In genomic region chr11:100791457-100792049, GRCm38 (mm10) we compare ENCODE assay signal across 13 mouse cellular contexts. TPM values are rescaled to one million over a fixed set of nuclear protein-coding genes. Genes with fewer than 3 reads are reported as not detected.
DNase-seq lines count a peak whose midpoint lies in the region; ATAC-seq and TF ChIP-seq lines count a peak whose summit lies in the region.
"Had no signal": no experiment of that assay in that cellular context is flagged by ENCODE, and none has a peak within 500 bp of the region (broad histone marks: within the 10 kb centered on the region; RNA-seq: fewer than 3 reads in every experiment).

No protein-coding gene starts in this region.

- H3K4me3 ChIP-seq in embryonic facial prominence, embryonic 13.5 days = no peak overlapping the region
- no peak overlapping the region for H3K4me3 ChIP-seq in embryonic facial prominence, embryonic 10.5 days
- H3K4me3 ChIP-seq in lung, embryonic 16.5 days (ENCODE audit: low read length) = no peak overlapping the region
- H3K4me3 ChIP-seq in lung, adult 2 months (replicated peaks; ENCODE audit: extremely low read depth, low read depth, low read length) = no peak overlapping the region
- no peak overlapping the region for H3K4me3 ChIP-seq in heart, postnatal 0 days (ENCODE audit: low read depth, low read length)
- no peak overlapping the region for H3K4me3 ChIP-seq in stomach, postnatal 0 days (ENCODE audit: low read depth, low read length)
- no peak overlapping the region for H3K4me3 ChIP-seq in forebrain, postnatal 0 days (ENCODE audit: low read depth, low read length)
- H3K4me3 ChIP-seq in hindbrain, embryonic 13.5 days = no peak overlapping the region
- H3K4me3 ChIP-seq: liver, embryonic 13.5 days; midbrain, embryonic 13.5 days had no signal

- H3K27ac ChIP-seq in embryonic facial prominence, embryonic 13.5 days = peak overlapping the region; percentile 24; the same call in 1 of the 2 replicates
- H3K27ac ChIP-seq in embryonic facial prominence, embryonic 10.5 days (replicated peaks) = no peak overlapping the region
- no peak overlapping the region for H3K27ac ChIP-seq in lung, embryonic 16.5 days (ENCODE audit: low read length)
- H3K27ac ChIP-seq in heart, postnatal 0 days (ENCODE audit: low read depth) = peak overlapping the region; percentile 69
- no peak overlapping the region for H3K27ac ChIP-seq in stomach, postnatal 0 days (replicated peaks)
- no peak overlapping the region for H3K27ac ChIP-seq in forebrain, postnatal 0 days (ENCODE audit: low read depth, low read length)
- H3K27ac ChIP-seq in hindbrain, embryonic 13.5 days = no peak overlapping the region
- H3K27ac ChIP-seq: liver, embryonic 13.5 days; midbrain, embryonic 13.5 days had no signal

- TF ChIP-seq EP300 in heart, postnatal 0 days (IDR thresholded peaks at IDR 0.05; ENCODE audit: low read depth) = no peak
- no peak for TF ChIP-seq EP300 in stomach, postnatal 0 days (optimal IDR thresholded peaks at IDR 0.05)

- no peak for DNase-seq in embryonic facial prominence, embryonic 10.5 days (ENCODE audit: low spot score)
- no peak for DNase-seq in lung, adult 2 months
- DNase-seq in heart, postnatal 0 days (ENCODE audit: low spot score) = peak; percentile 36
- DNase-seq in stomach, postnatal 0 days (ENCODE audit: low spot score) = no peak
- DNase-seq in forebrain, postnatal 0 days = no peak
- DNase-seq: B cell, adult 2 months; liver, embryonic 13.5 days had no signal

- TF ChIP-seq POLR2A in lung, adult 2 months (IDR thresholded peaks at IDR 0.05; ENCODE audit: borderline replicate concordance, extremely low read depth, low read depth, low read length) = no peak

- TF ChIP-seq CTCF in lung, adult 2 months (IDR thresholded peaks at IDR 0.05; ENCODE audit: insufficient read depth, low read length) = no peak
- no peak for TF ChIP-seq CTCF in heart, postnatal 0 days (IDR thresholded peaks at IDR 0.05; ENCODE audit: low read depth)
- TF ChIP-seq CTCF in stomach, postnatal 0 days (IDR thresholded peaks at IDR 0.05; ENCODE audit: low read depth) = no peak
- TF ChIP-seq CTCF in forebrain, postnatal 0 days (IDR thresholded peaks at IDR 0.05; ENCODE audit: low read depth) = no peak

- H3K36me3 ChIP-seq in embryonic facial prominence, embryonic 13.5 days = peaks cover 22% of the 10 kb centered on the region
- H3K36me3 ChIP-seq in embryonic facial prominence, embryonic 10.5 days (replicated peaks) = peaks cover 18% of the 10 kb centered on the region; the same call in 1 of the 2 replicates
- peaks cover 20% of the 10 kb centered on the region for H3K36me3 ChIP-seq in lung, embryonic 16.5 days (ENCODE audit: control insufficient read depth, insufficient read depth, low read length)
- peaks cover 55% of the 10 kb centered on the region for H3K36me3 ChIP-seq in heart, postnatal 0 days (replicated peaks; ENCODE audit: control insufficient read depth, insufficient read depth, low read length)
- peaks cover 9% of the 10 kb centered on the region for H3K36me3 ChIP-seq in stomach, postnatal 0 days (ENCODE audit: control insufficient read depth, insufficient read depth, low read length)
- peaks cover 15% of the 10 kb centered on the region; the same call in 1 of the 2 replicates for H3K36me3 ChIP-seq in forebrain, postnatal 0 days (ENCODE audit: insufficient read depth)
- H3K36me3 ChIP-seq in hindbrain, embryonic 13.5 days = peaks cover 56% of the 10 kb centered on the region

- H3K27me3 ChIP-seq in embryonic facial prominence, embryonic 13.5 days = no peaks in the 10 kb centered on the region
- H3K27me3 ChIP-seq in embryonic facial prominence, embryonic 10.5 days (replicated peaks; ENCODE audit: low read depth, poor library complexity, severe bottlenecking) = no peaks in the 10 kb centered on the region
- H3K27me3 ChIP-seq in lung, embryonic 16.5 days (ENCODE audit: control insufficient read depth, insufficient read depth, low read depth, low read length) = no peaks in the 10 kb centered on the region
- no peaks in the 10 kb centered on the region for H3K27me3 ChIP-seq in heart, postnatal 0 days (ENCODE audit: control insufficient read depth, insufficient read depth, low read length)
- H3K27me3 ChIP-seq in stomach, postnatal 0 days (ENCODE audit: control insufficient read depth, insufficient read depth, low read length) = no peaks in the 10 kb centered on the region
- H3K27me3 ChIP-seq in forebrain, postnatal 0 days (ENCODE audit: insufficient read depth, low read length) = no peaks in the 10 kb centered on the region
- H3K27me3 ChIP-seq in hindbrain, embryonic 13.5 days = no peaks in the 10 kb centered on the region
- H3K27me3 ChIP-seq: liver, embryonic 13.5 days; midbrain, embryonic 13.5 days had no signal

- H3K9ac ChIP-seq in embryonic facial prominence, embryonic 13.5 days = no peak overlapping the region
- no peak overlapping the region for H3K9ac ChIP-seq in lung, embryonic 16.5 days (ENCODE audit: low read length)
- no peak overlapping the region for H3K9ac ChIP-seq in heart, postnatal 0 days (replicated peaks; ENCODE audit: low read depth, low read length)
- no peak overlapping the region for H3K9ac ChIP-seq in stomach, postnatal 0 days (ENCODE audit: low read length)
- H3K9ac ChIP-seq in forebrain, postnatal 0 days = no peak overlapping the region
- H3K9ac ChIP-seq in hindbrain, embryonic 13.5 days = no peak overlapping the region
- H3K9ac ChIP-seq: liver, embryonic 13.5 days; midbrain, embryonic 13.5 days had no signal

- H3K4me1 ChIP-seq in embryonic facial prominence, embryonic 13.5 days = peaks cover 22% of the 10 kb centered on the region
- H3K4me1 ChIP-seq in embryonic facial prominence, embryonic 10.5 days = peaks cover 26% of the 10 kb centered on the region
- H3K4me1 ChIP-seq in lung, embryonic 16.5 days (replicated peaks; ENCODE audit: control insufficient read depth, insufficient read depth, low read length) = no peaks in the 10 kb centered on the region
- H3K4me1 ChIP-seq in lung, adult 2 months (ENCODE audit: control insufficient read depth, insufficient read depth, low read length) = peaks cover 3% of the 10 kb centered on the region; the same call in 1 of the 2 replicates
- no peaks in the 10 kb centered on the region for H3K4me1 ChIP-seq in heart, postnatal 0 days (ENCODE audit: control insufficient read depth, insufficient read depth)
- H3K4me1 ChIP-seq in stomach, postnatal 0 days (replicated peaks; ENCODE audit: control insufficient read depth, insufficient read depth) = no peaks in the 10 kb centered on the region
- no peaks in the 10 kb centered on the region for H3K4me1 ChIP-seq in forebrain, postnatal 0 days (ENCODE audit: insufficient read depth)
- H3K4me1 ChIP-seq in hindbrain, embryonic 13.5 days (replicated peaks) = no peaks in the 10 kb centered on the region
- H3K4me1 ChIP-seq: liver, embryonic 13.5 days; midbrain, embryonic 13.5 days had no signal

- H3K4me2 ChIP-seq in embryonic facial prominence, embryonic 13.5 days = no peak overlapping the region
- H3K4me2 ChIP-seq in lung, embryonic 16.5 days (ENCODE audit: low read depth, low read length) = no peak overlapping the region
- H3K4me2 ChIP-seq in heart, postnatal 0 days (ENCODE audit: low read depth, low read length) = no peak overlapping the region
- H3K4me2 ChIP-seq in stomach, postnatal 0 days (replicated peaks; ENCODE audit: low read depth) = no peak overlapping the region
- H3K4me2 ChIP-seq in forebrain, postnatal 0 days (ENCODE audit: low read depth) = no peak overlapping the region
- no peak overlapping the region for H3K4me2 ChIP-seq in hindbrain, embryonic 13.5 days
- H3K4me2 ChIP-seq: liver, embryonic 13.5 days; midbrain, embryonic 13.5 days had no signal

- 0 out of 2 replicates have a peak, but pooled peaks have one; percentile 32 for ATAC-seq in embryonic facial prominence, embryonic 13.5 days (ENCODE audit: insufficient number of reproducible peaks, insufficient read depth, low FRiP score, low TSS enrichment, low read depth)
- 0 out of 2 replicates have a peak, but pooled peaks have one; percentile 38 for ATAC-seq in lung, embryonic 16.5 days (ENCODE audit: low read depth)
- peak; percentile 59 for ATAC-seq in heart, postnatal 0 days (ENCODE audit: insufficient read depth, low read depth)
- ATAC-seq in stomach, postnatal 0 days (ENCODE audit: low FRiP score, low TSS enrichment) = 0 out of 2 replicates have a peak, but pooled peaks have one; percentile 32
- no peak for ATAC-seq in forebrain, postnatal 0 days
- no peak for ATAC-seq in hindbrain, embryonic 13.5 days (ENCODE audit: low FRiP score)
- ATAC-seq: midbrain, embryonic 13.5 days had no signal

- no peaks in the 10 kb centered on the region for H3K9me3 ChIP-seq in embryonic facial prominence, embryonic 13.5 days
- no peaks in the 10 kb centered on the region for H3K9me3 ChIP-seq in embryonic facial prominence, embryonic 10.5 days
- no peaks in the 10 kb centered on the region for H3K9me3 ChIP-seq in lung, embryonic 16.5 days (ENCODE audit: control insufficient read depth, low read length)
- H3K9me3 ChIP-seq in heart, postnatal 0 days (replicated peaks; ENCODE audit: control insufficient read depth, low read length) = no peaks in the 10 kb centered on the region
- no peaks in the 10 kb centered on the region for H3K9me3 ChIP-seq in stomach, postnatal 0 days (ENCODE audit: control insufficient read depth, low read length)
- no peaks in the 10 kb centered on the region for H3K9me3 ChIP-seq in forebrain, postnatal 0 days (ENCODE audit: low read length)
- no peaks in the 10 kb centered on the region for H3K9me3 ChIP-seq in hindbrain, embryonic 13.5 days
- H3K9me3 ChIP-seq: liver, embryonic 13.5 days; midbrain, embryonic 13.5 days had no signal

- WGBS in embryonic facial prominence, embryonic 13.5 days = 70% methylated on average over 2 of the region's 2 CpGs
- 92% methylated on average over 2 of the region's 2 CpGs for WGBS in embryonic facial prominence, embryonic 10.5 days
- WGBS in lung, embryonic 16.5 days = 93% methylated on average over 2 of the region's 2 CpGs
- 39% methylated on average over 2 of the region's 2 CpGs for WGBS in lung, adult 2 months
- WGBS in heart, postnatal 0 days = 71% methylated on average over 2 of the region's 2 CpGs
- 70% methylated on average over 2 of the region's 2 CpGs for WGBS in stomach, postnatal 0 days
- 74% methylated on average over 2 of the region's 2 CpGs for WGBS in forebrain, postnatal 0 days
- WGBS in hindbrain, embryonic 13.5 days = 89% methylated on average over 2 of the region's 2 CpGs

RNA-seq across cellular contexts. Expression of gene Ghdc, which starts 20.8 kb away (rescaled TPM):
- polyA plus RNA-seq in embryonic facial prominence, embryonic 13.5 days (2015; fragmentation: Nextera tagmentation; extraction: Ambion mirVana) = 6.3 and 7.0 TPM in 2 replicates
- 3.3 and 3.7 TPM in 2 replicates for polyA plus RNA-seq in embryonic facial prominence, embryonic 10.5 days (2016; fragmentation: Nextera tagmentation; extraction: Ambion mirVana)
- polyA plus RNA-seq in lung, embryonic 16.5 days (2015; fragmentation: Nextera tagmentation; extraction: Ambion mirVana) = 6.2 and 6.8 TPM in 2 replicates
- polyA plus RNA-seq in lung, adult 2 months (2012; rRNA removed) = 14.4 and 18.2 TPM in 2 replicates
- 8.2 and 13.0 TPM in 2 replicates for total RNA-seq in heart, postnatal 0 days (2014; rRNA removed; ENCODE audit: low replicate concordance)
- polyA plus RNA-seq in heart, postnatal 0 days (2015; fragmentation: Nextera tagmentation; extraction: Ambion mirVana) = 6.8 and 7.0 TPM in 2 replicates
- 3.6 and 3.9 TPM in 2 replicates for polyA plus RNA-seq in stomach, postnatal 0 days (2015; fragmentation: Nextera tagmentation; extraction: Ambion mirVana)
- total RNA-seq in forebrain, postnatal 0 days (2014; rRNA removed) = 6.1 and 7.3 TPM in 2 replicates
- polyA plus RNA-seq in forebrain, postnatal 0 days (2015; fragmentation: Nextera tagmentation; extraction: Ambion mirVana) = 1.8 and 4.4 TPM in 2 replicates
- polyA plus RNA-seq in hindbrain, embryonic 13.5 days (2015; fragmentation: Nextera tagmentation; extraction: Ambion mirVana) = 3.8 and 5.9 TPM in 2 replicates

RNA-seq across cellular contexts. Expression of gene Hcrt, which starts 28.8 kb away (rescaled TPM):
- not detected in 2 replicates for polyA plus RNA-seq in embryonic facial prominence, embryonic 13.5 days (2015; fragmentation: Nextera tagmentation; extraction: Ambion mirVana)
- polyA plus RNA-seq in embryonic facial prominence, embryonic 10.5 days (2016; fragmentation: Nextera tagmentation; extraction: Ambion mirVana) = not detected in 2 replicates
- not detected in 2 replicates for polyA plus RNA-seq in lung, embryonic 16.5 days (2015; fragmentation: Nextera tagmentation; extraction: Ambion mirVana)
- polyA plus RNA-seq in lung, adult 2 months (2012; rRNA removed) = not detected in 2 replicates
- not detected in 2 replicates for total RNA-seq in heart, postnatal 0 days (2014; rRNA removed; ENCODE audit: low replicate concordance)
- polyA plus RNA-seq in heart, postnatal 0 days (2015; fragmentation: Nextera tagmentation; extraction: Ambion mirVana) = not detected in 2 replicates
- polyA plus RNA-seq in stomach, postnatal 0 days (2015; fragmentation: Nextera tagmentation; extraction: Ambion mirVana) = not detected in 2 replicates
- total RNA-seq in forebrain, postnatal 0 days (2014; rRNA removed) = 1.8 and 7.1 TPM in 2 replicates
- 2.6 and 8.0 TPM in 2 replicates for polyA plus RNA-seq in forebrain, postnatal 0 days (2015; fragmentation: Nextera tagmentation; extraction: Ambion mirVana)
- polyA plus RNA-seq in hindbrain, embryonic 13.5 days (2015; fragmentation: Nextera tagmentation; extraction: Ambion mirVana) = 0.42 TPM in 1 of 2 replicates, not detected in the other
- total RNA-seq: layer of hippocampus, adult 18-20 months had no signal
- polyA plus RNA-seq: heart, embryonic 14.5 days; liver, embryonic 13.5 days had no signal

RNA-seq across cellular contexts. Expression of gene Kcnh4, which starts 31.8 kb away (rescaled TPM):
- 0.08 and 0.14 TPM in 2 replicates for polyA plus RNA-seq in embryonic facial prominence, embryonic 13.5 days (2015; fragmentation: Nextera tagmentation; extraction: Ambion mirVana)
- 0.64 and 0.71 TPM in 2 replicates for polyA plus RNA-seq in embryonic facial prominence, embryonic 10.5 days (2016; fragmentation: Nextera tagmentation; extraction: Ambion mirVana)
- not detected in 2 replicates for polyA plus RNA-seq in lung, embryonic 16.5 days (2015; fragmentation: Nextera tagmentation; extraction: Ambion mirVana)
- polyA plus RNA-seq in lung, adult 2 months (2012; rRNA removed) = 1.1 and 1.8 TPM in 2 replicates
- total RNA-seq in heart, postnatal 0 days (2014; rRNA removed; ENCODE audit: low replicate concordance) = not detected in 2 replicates
- not detected in 2 replicates for polyA plus RNA-seq in heart, postnatal 0 days (2015; fragmentation: Nextera tagmentation; extraction: Ambion mirVana)
- polyA plus RNA-seq in stomach, postnatal 0 days (2015; fragmentation: Nextera tagmentation; extraction: Ambion mirVana) = 0.06 TPM in 2 replicates
- 7.2 and 12.3 TPM in 2 replicates for total RNA-seq in forebrain, postnatal 0 days (2014; rRNA removed)
- 3.2 and 4.4 TPM in 2 replicates for polyA plus RNA-seq in forebrain, postnatal 0 days (2015; fragmentation: Nextera tagmentation; extraction: Ambion mirVana)
- polyA plus RNA-seq in hindbrain, embryonic 13.5 days (2015; fragmentation: Nextera tagmentation; extraction: Ambion mirVana) = 7.4 and 7.5 TPM in 2 replicates
- polyA plus RNA-seq: heart, embryonic 14.5 days; liver, embryonic 13.5 days had no signal

RNA-seq across cellular contexts. Expression of gene Rab5c, which starts 53.5 kb away (rescaled TPM):
- 21.0 and 28.5 TPM in 2 replicates for polyA plus RNA-seq in embryonic facial prominence, embryonic 13.5 days (2015; fragmentation: Nextera tagmentation; extraction: Ambion mirVana)
- 13.0 and 13.1 TPM in 2 replicates for polyA plus RNA-seq in embryonic facial prominence, embryonic 10.5 days (2016; fragmentation: Nextera tagmentation; extraction: Ambion mirVana)
- polyA plus RNA-seq in lung, embryonic 16.5 days (2015; fragmentation: Nextera tagmentation; extraction: Ambion mirVana) = 34.3 and 39.8 TPM in 2 replicates
- 235 and 252 TPM in 2 replicates for polyA plus RNA-seq in lung, adult 2 months (2012; rRNA removed)
- total RNA-seq in heart, postnatal 0 days (2014; rRNA removed; ENCODE audit: low replicate concordance) = 99.1 and 117 TPM in 2 replicates
- polyA plus RNA-seq in heart, postnatal 0 days (2015; fragmentation: Nextera tagmentation; extraction: Ambion mirVana) = 11.0 and 12.0 TPM in 2 replicates
- polyA plus RNA-seq in stomach, postnatal 0 days (2015; fragmentation: Nextera tagmentation; extraction: Ambion mirVana) = 18.4 and 22.0 TPM in 2 replicates
- total RNA-seq in forebrain, postnatal 0 days (2014; rRNA removed) = 208 and 211 TPM in 2 replicates
- polyA plus RNA-seq in forebrain, postnatal 0 days (2015; fragmentation: Nextera tagmentation; extraction: Ambion mirVana) = 34.9 and 37.8 TPM in 2 replicates
- polyA plus RNA-seq in hindbrain, embryonic 13.5 days (2015; fragmentation: Nextera tagmentation; extraction: Ambion mirVana) = 28.2 and 29.0 TPM in 2 replicates

RNA-seq across cellular contexts. Expression of gene Stat5b, which starts 59.0 kb away (rescaled TPM):
- polyA plus RNA-seq in embryonic facial prominence, embryonic 13.5 days (2015; fragmentation: Nextera tagmentation; extraction: Ambion mirVana) = 19.1 and 19.9 TPM in 2 replicates
- 14.4 and 14.9 TPM in 2 replicates for polyA plus RNA-seq in embryonic facial prominence, embryonic 10.5 days (2016; fragmentation: Nextera tagmentation; extraction: Ambion mirVana)
- 27.2 and 28.4 TPM in 2 replicates for polyA plus RNA-seq in lung, embryonic 16.5 days (2015; fragmentation: Nextera tagmentation; extraction: Ambion mirVana)
- polyA plus RNA-seq in lung, adult 2 months (2012; rRNA removed) = 38.8 and 44.7 TPM in 2 replicates
- total RNA-seq in heart, postnatal 0 days (2014; rRNA removed; ENCODE audit: low replicate concordance) = 29.2 and 48.2 TPM in 2 replicates
- 22.5 and 23.3 TPM in 2 replicates for polyA plus RNA-seq in heart, postnatal 0 days (2015; fragmentation: Nextera tagmentation; extraction: Ambion mirVana)
- 16.1 and 17.3 TPM in 2 replicates for polyA plus RNA-seq in stomach, postnatal 0 days (2015; fragmentation: Nextera tagmentation; extraction: Ambion mirVana)
- 17.8 and 22.6 TPM in 2 replicates for total RNA-seq in forebrain, postnatal 0 days (2014; rRNA removed)
- 4.9 and 8.8 TPM in 2 replicates for polyA plus RNA-seq in forebrain, postnatal 0 days (2015; fragmentation: Nextera tagmentation; extraction: Ambion mirVana)
- 14.1 and 15.7 TPM in 2 replicates for polyA plus RNA-seq in hindbrain, embryonic 13.5 days (2015; fragmentation: Nextera tagmentation; extraction: Ambion mirVana)

Comparison
In these comparisons a context has a peak if more than half of its experiments do, and no peak if none do; other contexts are left out.
1. H3K27ac ChIP-seq: peak in embryonic facial prominence, embryonic 13.5 days (single experiment) and heart, postnatal 0 days (single experiment); none in embryonic facial prominence, embryonic 10.5 days (single experiment), lung, embryonic 16.5 days (single experiment), stomach, postnatal 0 days (single experiment), forebrain, postnatal 0 days (single experiment) and hindbrain, embryonic 13.5 days (single experiment).
2. ATAC-seq: peak in embryonic facial prominence, embryonic 13.5 days (single experiment), lung, embryonic 16.5 days (single experiment), heart, postnatal 0 days (single experiment) and stomach, postnatal 0 days (single experiment); none in forebrain, postnatal 0 days (single experiment) and hindbrain, embryonic 13.5 days (single experiment).